Mouse (Mus musculus): ENCODE data around the gene Itk. TPM values are rescaled to one million over a fixed set of nuclear protein-coding genes. Genes with fewer than 3 reads are reported as not detected.
A peak's percentile ranks its signal among the peaks of the same experiment; 100 is the strongest.
"Not testable (repeated sequence)": the region's sequence is repeated elsewhere in the genome, so short reads cannot be mapped to it uniquely, and the experiment has no call there.

Itk gene
- under 1 TPM; 0.30 to 0.57 TPM for total RNA-seq (2021)
- long read RNA-seq, partial matches to known transcripts: 1 of 1 reads
- long read RNA-seq, other reads (novel, unspliced or antisense): 0 of 1 reads

- no peak for DNase-seq (ENCODE audit: low spot score in 2 of 2)
Observed at GRCm38 (mm10) chr11:46389336-46390117, at the start of gene Itk. TSS of gene Itk (minus strand) at chr11:46389515.

GRCm38 (mm10) chr11:46437459-46438000, 48.2 kb upstream of the Itk start:
- no peak for DNase-seq (ENCODE audit: low spot score in 2 of 2)

GRCm38 (mm10) chr11:46436760-46437458, 47.6 kb upstream of the Itk start, which contains the start of gene Med7:
TSS of gene Med7 (plus strand) at chr11:46436925.
- DNase-seq (ENCODE audit: low spot score in 2 of 2): peak; percentile 93 to 96

- DNase-seq (ENCODE audit: low spot score in 2 of 2): no peak
Observed at GRCm38 (mm10) chr11:46435363-46435762, 46.0 kb upstream of the Itk start.

- DNase-seq (ENCODE audit: low spot score in 2 of 2): peak; percentile 84 to 94
Observed at GRCm38 (mm10) chr11:46431129-46431528, 41.8 kb upstream of the Itk start.

- DNase-seq (ENCODE audit: low spot score in 2 of 2): no peak
Observed at GRCm38 (mm10) chr11:46430123-46430522, 40.8 kb upstream of the Itk start.

GRCm38 (mm10) chr11:46428131-46428530, 38.8 kb upstream of the Itk start:
- DNase-seq (ENCODE audit: low spot score in 2 of 2): not testable (repeated sequence)

- no peak for DNase-seq (ENCODE audit: low spot score in 2 of 2)
Observed at GRCm38 (mm10) chr11:46421086-46421888, 32.0 kb upstream of the Itk start.

- DNase-seq (ENCODE audit: low spot score in 2 of 2): no peak
Observed at GRCm38 (mm10) chr11:46418860-46419259, 29.5 kb upstream of the Itk start.

- DNase-seq (ENCODE audit: low spot score in 2 of 2): no peak
Observed at GRCm38 (mm10) chr11:46418438-46418837, 29.1 kb upstream of the Itk start.

GRCm38 (mm10) chr11:46410018-46410563, 20.8 kb upstream of the Itk start:
- DNase-seq (ENCODE audit: low spot score in 2 of 2): no peak

GRCm38 (mm10) chr11:46406721-46407120, 17.4 kb upstream of the Itk start:
- DNase-seq (ENCODE audit: low spot score in 2 of 2): no peak

- no peak for DNase-seq (ENCODE audit: low spot score in 2 of 2)
Observed at GRCm38 (mm10) chr11:46404986-46405385, 15.7 kb upstream of the Itk start.

- no peak for DNase-seq (ENCODE audit: low spot score in 2 of 2)
Observed at GRCm38 (mm10) chr11:46401555-46401954, 12.2 kb upstream of the Itk start.

- no peak for DNase-seq (ENCODE audit: low spot score in 2 of 2)
Observed at GRCm38 (mm10) chr11:46398933-46399383, 9.6 kb upstream of the Itk start.

- no peak for DNase-seq (ENCODE audit: low spot score in 2 of 2)
Observed at GRCm38 (mm10) chr11:46398473-46398872, 9.2 kb upstream of the Itk start.

GRCm38 (mm10) chr11:46397900-46398299, 8.6 kb upstream of the Itk start:
- no peak for DNase-seq (ENCODE audit: low spot score in 2 of 2)

- peak in 1 of 2 experiments; percentile 10 for DNase-seq (ENCODE audit: low spot score in 2 of 2)
Observed at GRCm38 (mm10) chr11:46396860-46397179, 7.5 kb upstream of the Itk start.

GRCm38 (mm10) chr11:46396167-46396859, 7.0 kb upstream of the Itk start, which contains the start of gene Fam71b:
TSS of gene Fam71b (plus strand) at chr11:46396559.
- no peak for DNase-seq (ENCODE audit: low spot score in 2 of 2)

- no peak for DNase-seq (ENCODE audit: low spot score in 2 of 2)
Observed at GRCm38 (mm10) chr11:46395698-46396097, 6.4 kb upstream of the Itk start.
